Mouse (Mus musculus): Measurements from ENCODE around the gene Dcun1d4.
"Not testable (repeated sequence)": the region's sequence is repeated elsewhere in the genome, so short reads cannot be mapped to it uniquely, and the experiment has no call there.

The Dcun1d4 gene

GRCm38 (mm10) chr5:73547252-73547651 is 66.5 kb downstream of the Dcun1d4 start:
- DNase-seq (ENCODE audit: low read depth, low spot score), result no peak

DNA sequence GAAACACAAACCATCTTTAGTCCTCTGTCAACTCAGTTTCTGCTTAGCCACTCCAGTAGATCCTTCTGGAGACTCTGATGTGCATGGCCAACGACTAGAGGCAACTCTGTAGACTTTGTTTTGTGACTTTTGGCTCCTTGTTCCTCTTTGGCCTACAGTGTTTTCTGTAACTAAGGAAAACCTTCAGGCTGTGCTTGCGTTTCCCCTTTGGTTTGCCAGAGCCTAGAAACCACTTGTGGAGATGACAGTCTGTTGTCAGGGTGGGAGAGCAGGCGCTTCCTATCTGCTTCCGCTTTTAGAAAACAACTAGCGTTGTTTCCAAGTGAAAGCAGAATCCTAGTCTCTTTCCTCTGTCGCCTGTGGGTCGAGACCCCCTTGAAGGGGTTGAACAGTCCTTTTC is 67.4 kb downstream of the Dcun1d4 start:
- no peak for DNase-seq (ENCODE audit: low read depth, low spot score)

- no peak for DNase-seq (ENCODE audit: low read depth, low spot score)
Measured at GRCm38 (mm10) chr5:73548838-73549237, 68.0 kb downstream of the Dcun1d4 start.

GRCm38 (mm10) chr5:73551836-73552235 is 71.0 kb downstream of the Dcun1d4 start:
- no peak for DNase-seq (ENCODE audit: low read depth, low spot score)

- DNase-seq (ENCODE audit: low read depth, low spot score), result no peak
Measured at GRCm38 (mm10) chr5:73553903-73554302, 73.1 kb downstream of the Dcun1d4 start.

DNA sequence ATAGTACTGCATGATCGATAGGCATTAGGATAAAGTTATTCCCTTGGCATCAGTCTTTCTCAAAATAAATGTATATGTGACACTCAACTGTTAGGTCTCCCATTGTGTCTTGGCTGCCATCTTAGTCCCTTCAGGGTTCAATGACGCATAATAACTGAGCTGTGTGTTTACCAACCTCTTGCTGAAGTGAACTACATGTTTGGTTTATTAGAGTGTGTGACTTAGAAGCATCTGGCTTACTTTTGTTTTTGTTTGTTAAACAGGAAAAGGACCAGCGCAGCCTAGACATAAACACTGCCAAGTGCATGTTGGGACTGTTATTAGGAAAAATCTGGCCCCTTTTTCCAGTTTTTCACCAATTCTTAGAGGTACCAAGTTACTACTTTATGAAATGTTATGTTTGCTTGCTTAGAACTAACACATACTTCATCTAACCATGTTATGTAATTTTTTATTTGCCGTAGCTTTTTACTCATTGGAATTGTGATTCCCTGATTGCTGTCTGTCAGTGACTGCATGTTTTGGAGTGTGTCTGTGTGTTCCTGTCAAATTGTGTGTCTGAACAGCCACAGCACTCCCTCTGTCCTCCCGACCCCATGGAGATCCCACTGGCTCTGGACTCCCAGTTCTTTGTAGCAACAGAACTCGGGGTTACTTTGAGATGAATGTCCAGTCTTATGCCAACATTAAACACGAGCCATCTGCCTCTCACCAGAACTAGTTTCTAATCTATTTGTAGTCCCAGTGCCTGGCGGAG is 74.5 kb downstream of the Dcun1d4 start:
- no peak for DNase-seq (ENCODE audit: low read depth, low spot score)

GRCm38 (mm10) chr5:73556733-73557425 is 76.1 kb downstream of the Dcun1d4 start:
- no peak for DNase-seq (ENCODE audit: low read depth, low spot score)

GRCm38 (mm10) chr5:73558756-73559155 is 78.0 kb downstream of the Dcun1d4 start:
- no peak for DNase-seq (ENCODE audit: low read depth, low spot score)

- no peak for DNase-seq (ENCODE audit: low read depth, low spot score)
Measured at GRCm38 (mm10) chr5:73564038-73564437, 83.2 kb downstream of the Dcun1d4 start.

GRCm38 (mm10) chr5:73566119-73566518 is 85.3 kb downstream of the Dcun1d4 start:
- no peak for DNase-seq (ENCODE audit: low read depth, low spot score)

DNA sequence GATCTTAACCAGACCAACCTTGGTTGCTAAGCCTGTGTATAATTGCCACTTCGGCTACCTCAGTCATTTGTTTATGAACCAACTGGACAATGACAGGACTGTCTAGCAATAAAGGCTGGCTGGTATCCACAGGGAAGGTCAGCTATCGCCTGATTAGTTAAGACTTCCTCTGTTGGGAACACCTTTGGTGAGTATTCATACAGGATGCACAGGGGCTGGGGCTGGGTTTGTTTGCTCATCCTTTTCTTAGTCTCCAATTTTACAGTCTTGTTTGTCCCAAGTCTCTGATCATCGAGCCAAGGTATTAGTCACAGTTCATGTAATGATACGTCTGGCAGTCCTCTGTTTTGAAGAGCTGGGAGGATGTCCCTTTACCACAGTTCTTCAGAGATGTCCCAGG is 86.1 kb downstream of the Dcun1d4 start:
- no peak for DNase-seq (ENCODE audit: low read depth, low spot score)

GRCm38 (mm10) chr5:73569181-73569580 is 88.4 kb downstream of the Dcun1d4 start:
- no peak for DNase-seq (ENCODE audit: low read depth, low spot score)

- no peak for DNase-seq (ENCODE audit: low read depth, low spot score)
Measured at GRCm38 (mm10) chr5:73571395-73572156, 90.8 kb downstream of the Dcun1d4 start.

DNA sequence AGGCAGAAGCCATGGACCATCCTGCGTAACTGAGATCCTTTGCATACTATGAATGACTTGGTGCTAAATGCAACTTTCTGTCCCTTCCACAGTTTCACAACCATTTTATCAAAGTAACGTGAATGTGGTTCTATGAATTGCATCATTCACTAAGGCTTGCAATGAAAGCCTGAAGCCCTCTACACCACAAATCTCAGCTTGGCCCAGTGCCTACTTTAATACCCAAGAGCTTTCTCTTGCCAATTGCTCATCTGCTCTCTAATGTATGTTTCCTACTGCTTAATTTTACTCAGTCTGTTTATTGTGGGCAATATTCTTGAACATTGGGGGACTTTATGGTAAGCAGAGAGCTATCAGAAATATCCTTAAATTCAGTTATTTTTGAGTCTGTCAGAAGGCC is 92.0 kb downstream of the Dcun1d4 start:
- DNase-seq (ENCODE audit: low read depth, low spot score), result no peak

GRCm38 (mm10) chr5:73573789-73574188 is 93.0 kb downstream of the Dcun1d4 start:
- peak; percentile 16 for DNase-seq (ENCODE audit: low read depth, low spot score)

GRCm38 (mm10) chr5:73574616-73575015 is 93.8 kb downstream of the Dcun1d4 start:
- no peak for DNase-seq (ENCODE audit: low read depth, low spot score)

DNA sequence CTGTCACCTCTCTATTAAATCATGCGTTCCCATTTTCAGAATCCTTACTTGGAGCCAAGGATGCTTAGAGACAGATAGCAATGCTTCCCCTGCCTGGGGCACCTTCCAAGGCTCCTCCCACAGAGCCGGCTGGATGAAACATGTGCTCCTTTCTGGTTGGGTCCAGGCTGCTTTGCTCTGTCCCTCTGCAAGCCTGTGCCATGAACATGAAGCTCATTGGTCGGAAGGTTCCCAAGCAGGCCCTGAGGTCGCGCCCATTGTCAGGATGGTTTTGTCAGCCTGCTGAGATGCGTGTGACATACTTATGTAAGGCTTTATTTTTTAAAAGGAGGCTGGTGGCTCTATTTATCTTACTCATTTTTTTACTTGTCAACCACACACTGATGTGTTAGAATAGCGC is 95.9 kb downstream of the Dcun1d4 start:
- no peak for DNase-seq (ENCODE audit: low read depth, low spot score)

DNA sequence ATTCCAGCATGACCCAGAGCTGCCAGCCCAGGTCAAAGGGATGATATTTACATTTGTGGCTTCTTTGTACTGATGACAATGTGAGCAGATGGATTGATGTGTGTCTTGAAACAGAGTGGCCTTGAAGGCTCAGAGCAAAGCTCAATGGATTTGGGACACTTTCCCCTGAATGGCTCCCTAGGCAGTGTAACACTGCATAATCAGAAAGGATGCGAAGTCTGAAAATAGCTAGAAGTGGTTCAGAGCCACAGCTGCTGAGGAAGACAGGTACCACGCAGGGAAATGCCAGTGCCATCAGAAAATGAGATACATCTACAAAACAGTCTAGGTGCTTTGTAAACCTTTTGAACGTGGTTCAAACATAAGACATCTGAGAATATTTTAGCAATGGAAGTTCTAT is 97.3 kb downstream of the Dcun1d4 start:
- no peak for DNase-seq (ENCODE audit: low read depth, low spot score)

GRCm38 (mm10) chr5:73584011-73584410 is 103.2 kb downstream of the Dcun1d4 start:
- DNase-seq (ENCODE audit: low read depth, low spot score), result not testable (repeated sequence)

DNA sequence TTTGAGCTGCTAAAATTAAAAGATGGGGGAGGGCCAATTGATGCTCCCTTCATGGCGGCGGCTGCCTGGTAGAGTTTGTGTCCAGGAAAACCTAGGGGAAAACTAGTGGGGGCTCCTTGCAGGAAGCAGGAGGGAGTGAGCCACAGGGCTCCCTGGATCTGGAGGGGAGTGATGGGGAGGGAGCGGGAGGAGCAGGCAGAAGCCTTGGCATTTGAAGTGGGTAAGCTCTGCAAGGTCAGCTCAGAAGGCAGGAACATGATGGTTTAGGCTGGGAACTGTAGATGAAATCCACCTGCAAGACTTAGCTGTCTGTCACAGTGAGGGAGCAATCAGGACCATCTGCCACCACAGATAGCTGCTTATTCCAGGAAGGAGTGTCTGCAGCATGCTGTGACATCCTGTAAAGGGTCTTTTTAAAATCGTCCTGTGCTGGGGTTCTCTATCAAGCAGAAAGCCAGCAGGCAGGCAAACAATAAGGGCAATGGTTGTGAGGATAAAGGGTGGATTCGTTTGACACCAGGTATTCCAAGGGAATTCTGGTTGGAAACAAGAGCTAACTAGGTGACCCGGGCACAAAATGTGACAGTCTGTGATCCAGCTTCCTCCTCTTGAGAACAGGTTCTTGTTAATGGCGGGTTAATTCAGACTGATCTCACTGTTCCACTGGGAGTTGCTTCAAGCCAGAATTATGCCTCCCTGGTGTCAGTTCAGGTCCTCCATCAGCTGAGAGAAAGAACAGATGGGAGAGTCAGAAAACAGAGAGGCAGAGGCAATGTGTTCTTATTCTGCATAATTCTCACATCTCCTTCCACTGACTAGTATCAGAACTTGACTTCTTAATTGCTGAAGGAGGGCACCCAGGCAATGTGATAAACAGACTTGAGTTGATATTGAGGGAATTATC is 104.7 kb downstream of the Dcun1d4 start:
- DNase-seq (ENCODE audit: low read depth, low spot score), result no peak

- no peak for DNase-seq (ENCODE audit: low read depth, low spot score)
Measured at GRCm38 (mm10) chr5:73586597-73586996, 105.8 kb downstream of the Dcun1d4 start.
